Mouse (Mus musculus) liver, embryonic 12.5 days (tissue): ENCODE data around the gene Cops9. TPM values are rescaled to one million over a fixed set of nuclear protein-coding genes. Genes with fewer than 3 reads are reported as not detected.

ENCODE experiments used
- ATAC-seq: fragments of 200-750 bp; cut with Nextera tagmentation; 2 replicates; pipeline ENCODE4 v1.8.0; 2017; ENCODE audit warnings: moderate number of reproducible peaks, mild to moderate bottlenecking, moderate library complexity
- H3K27ac ChIP-seq: fragments of 300-500 bp; sonication (generic); 2 replicates; pipeline ENCODE4 v1.5.1; 2016; ENCODE audit warnings: mild to moderate bottlenecking
- H3K27me3 ChIP-seq: fragments of 300-500 bp; sonication (generic); replicated peaks from 2 replicates; pipeline ENCODE4 v1.6.1; 2016; ENCODE audit warnings: mild to moderate bottlenecking, moderate library complexity
- H3K36me3 ChIP-seq: fragments of 300-500 bp; sonication (generic); 2 replicates; pipeline ENCODE4 v1.6.1; 2016; ENCODE audit warnings: mild to moderate bottlenecking, moderate library complexity
- H3K4me1 ChIP-seq: fragments of 300-500 bp; sonication (generic); 2 replicates; pipeline ENCODE4 v1.6.1; 2016
- H3K4me2 ChIP-seq: fragments of 300-500 bp; sonication (generic); 2 replicates; pipeline ENCODE4 v1.6.1; 2016; ENCODE audit warnings: mild to moderate bottlenecking, moderate library complexity
- H3K4me3 ChIP-seq: fragments of 300-500 bp; sonication (generic); 2 replicates; pipeline ENCODE4 v1.5.1; 2016; ENCODE audit warnings: mild to moderate bottlenecking, moderate library complexity
- H3K9ac ChIP-seq: fragments of 300-500 bp; sonication (generic); 2 replicates; pipeline ENCODE4 v1.6.1; 2016; ENCODE audit warnings: mild to moderate bottlenecking, moderate library complexity
- H3K9me3 ChIP-seq: fragments of 300-500 bp; sonication (generic); replicated peaks from 2 replicates; pipeline ENCODE4 v1.6.1; 2016; ENCODE audit warnings: mild to moderate bottlenecking, moderate library complexity
- WGBS: fragments of 180-500 bp; shearing (Covaris S2); methylation state at CpG from one replicate; pipeline ENCODE4 v1.1.7; 2016; ENCODE audit not compliant: insufficient replicate concordance; 5-methylcytosine and 5-hydroxymethylcytosine counted together
- polyA plus RNA-seq: library from polyadenylated mRNA; unstranded; fragments of >200 nt; fragmentation: Nextera tagmentation; extraction: Ambion mirVana; gene quantifications from 2 replicates; pipeline ENCODE4 v1.2.1, GENCODE M21; 2016

Cops9 gene
- polyA plus RNA-seq, 1 experiment from 2014 or later, result 232 TPM

DNA sequence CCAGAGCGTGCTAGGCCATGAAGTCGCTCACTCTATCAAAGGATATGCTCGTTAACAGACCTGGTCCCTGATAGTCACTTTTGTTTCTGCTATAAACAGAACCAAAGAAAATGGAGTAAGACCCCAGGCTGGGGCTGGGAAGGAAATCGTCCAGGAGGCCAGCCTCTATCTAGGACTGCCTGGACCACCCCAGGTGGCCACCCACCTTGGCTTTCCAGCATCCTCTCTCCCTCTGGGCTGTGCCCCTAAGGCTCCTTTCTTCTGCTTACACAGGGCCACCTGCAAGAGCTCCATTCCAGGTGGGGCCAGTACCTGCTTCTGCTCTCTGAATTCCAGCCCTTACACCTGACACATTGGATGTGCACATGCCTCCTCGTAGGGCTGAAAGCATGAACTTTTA lies 9.6 kb downstream of the Cops9 start:
- Histone ChIP-seq H3K4me2 (no peak overlapping the region), H3K4me1 (no peaks in the 10 kb centered on the region), H3K27me3 (peaks cover 4% of the 10 kb centered on the region; the same call in 1 of the 2 replicates), H3K27ac (no peak overlapping the region), H3K9me3 (no peaks in the 10 kb centered on the region), H3K36me3 (peaks cover 17% of the 10 kb centered on the region), H3K9ac (no peak overlapping the region), H3K4me3 (no peak overlapping the region)
- no peak for ATAC-seq
- WGBS, result 69% methylated on average over 5 of the region's 5 CpGs

DNA sequence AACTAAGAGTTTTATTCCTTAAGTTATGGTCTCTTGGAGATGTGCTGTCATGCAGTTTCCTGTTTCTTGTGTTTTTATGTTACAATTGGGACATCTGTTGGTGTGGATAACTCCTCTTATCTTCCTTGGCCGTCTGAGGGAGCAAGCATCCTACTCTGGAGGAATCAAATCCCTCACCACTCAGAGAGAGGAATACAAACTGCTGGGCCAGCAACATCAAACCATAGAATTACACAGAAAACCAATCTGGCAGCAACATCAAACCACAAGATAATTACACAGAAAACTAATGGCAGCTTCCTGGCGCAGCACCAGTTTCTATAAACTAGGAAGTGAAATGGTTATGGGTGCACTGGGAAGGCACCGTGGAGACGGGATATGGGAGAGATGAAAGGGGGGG lies 13.6 kb downstream of the Cops9 start:
- Histone ChIP-seq H3K27me3 (peaks cover 4% of the 10 kb centered on the region; the same call in 1 of the 2 replicates), H3K27ac (no peak overlapping the region), H3K4me2 (no peak overlapping the region), H3K9me3 (no peaks in the 10 kb centered on the region), H3K4me1 (no peaks in the 10 kb centered on the region), H3K9ac (no peak overlapping the region), H3K36me3 (no peaks in the 10 kb centered on the region), H3K4me3 (no peak overlapping the region)
- WGBS, result 48% methylated on average over 4 of the region's 4 CpGs
- ATAC-seq, result no peak

DNA sequence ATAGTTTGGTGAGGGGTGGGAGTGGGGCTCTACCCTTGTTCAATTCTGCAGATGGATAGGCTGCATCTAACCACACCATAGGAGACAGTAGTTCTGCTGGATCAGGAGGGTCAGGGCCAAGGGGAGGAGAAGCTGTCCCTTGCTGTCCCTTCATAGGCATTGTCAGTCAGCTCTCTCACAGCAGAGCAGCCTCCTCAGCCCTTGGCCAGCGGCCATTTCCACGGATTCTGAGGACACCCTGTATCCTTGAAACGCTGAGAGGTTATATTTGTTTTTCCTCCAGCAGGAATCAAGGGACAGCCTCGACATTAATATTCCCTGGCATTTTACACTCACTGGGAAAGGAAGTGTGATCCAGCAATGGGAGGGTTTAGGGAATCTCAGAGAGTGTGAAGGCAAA lies 23.4 kb downstream of the Cops9 start:
- 42% methylated on average over 4 of the region's 4 CpGs for WGBS

DNA sequence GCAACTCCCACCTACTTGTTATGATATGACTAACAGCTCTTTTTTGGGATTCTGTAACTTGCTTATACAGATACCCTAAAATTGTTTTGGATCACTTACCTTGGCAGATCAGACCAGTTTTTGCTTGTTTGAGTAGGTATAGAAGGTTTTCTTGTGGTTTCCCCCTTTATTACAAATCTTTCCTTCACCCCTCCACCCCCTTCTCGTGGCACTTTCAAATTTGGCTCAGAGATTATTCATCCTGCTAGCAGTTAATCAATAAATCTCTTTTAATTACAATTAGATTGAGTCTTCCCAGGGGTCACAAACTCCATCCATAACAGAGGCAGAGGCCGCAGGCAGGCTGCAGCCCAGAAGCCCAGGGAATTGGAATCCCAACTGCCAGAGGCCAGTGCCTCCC lies 24.3 kb downstream of the Cops9 start, which contains the start of gene Olfr12:
Olfr12 (plus strand) TSS at position 301 of the 400 bp plus-strand sequence.
- ATAC-seq, result no peak
- Histone ChIP-seq H3K9ac (no peak within 1 kb of the TSS), H3K4me3 (no peak within 1 kb of the TSS), H3K4me1 (no peaks in the 10 kb centered on the region), H3K27me3 (0 out of 2 replicates have a peak, but pooled peaks cover 6% of the 10 kb centered on the region), H3K9me3 (no peaks in the 10 kb centered on the region), H3K36me3 (no peaks in the 10 kb centered on the region), H3K4me2 (no peak within 1 kb of the TSS), H3K27ac (no peak within 1 kb of the TSS)
- 49% methylated on average over 2 of the region's 2 CpGs for WGBS

More for the DNA sequence above, 23.4 kb downstream of the Cops9 start:
- no peak overlapping the region for H3K9ac ChIP-seq
- H3K4me3 ChIP-seq, result no peak overlapping the region
- H3K9me3 ChIP-seq, result no peaks in the 10 kb centered on the region
- H3K4me2 ChIP-seq, result no peak overlapping the region
- H3K36me3 ChIP-seq, result no peaks in the 10 kb centered on the region
- no peaks in the 10 kb centered on the region for H3K4me1 ChIP-seq
- 0 out of 2 replicates have a peak, but pooled peaks cover 6% of the 10 kb centered on the region for H3K27me3 ChIP-seq
- ATAC-seq, result no peak
- H3K27ac ChIP-seq, result no peak overlapping the region

DNA sequence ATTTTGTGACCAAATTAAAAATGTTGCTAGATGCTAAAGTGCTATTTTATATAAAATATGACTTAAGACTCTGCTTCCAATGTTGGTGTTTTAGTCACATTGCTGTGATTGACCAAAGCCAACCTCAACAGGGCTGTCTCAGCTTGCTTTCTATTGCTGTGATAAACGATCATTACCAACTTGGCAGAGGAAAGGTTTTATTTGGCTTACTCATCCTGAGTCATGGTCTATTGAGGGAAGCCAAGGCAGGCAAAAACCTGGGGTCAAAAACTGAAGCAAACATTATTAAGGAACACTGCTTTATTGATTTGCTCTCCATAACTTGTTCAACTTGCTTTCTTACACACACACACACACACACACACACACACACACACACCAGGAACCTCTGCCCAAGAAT lies 25.7 kb downstream of the Cops9 start:
- Histone ChIP-seq H3K4me1 (no peaks in the 10 kb centered on the region), H3K4me2 (no peak overlapping the region), H3K9ac (no peak overlapping the region), H3K36me3 (no peaks in the 10 kb centered on the region), H3K27me3 (peaks cover 6% of the 10 kb centered on the region; the same call in 1 of the 2 replicates), H3K27ac (no peak overlapping the region), H3K9me3 (no peaks in the 10 kb centered on the region), H3K4me3 (no peak overlapping the region)
- WGBS, result 50% methylated on average over 1 of the region's 1 CpGs
- no peak for ATAC-seq

DNA sequence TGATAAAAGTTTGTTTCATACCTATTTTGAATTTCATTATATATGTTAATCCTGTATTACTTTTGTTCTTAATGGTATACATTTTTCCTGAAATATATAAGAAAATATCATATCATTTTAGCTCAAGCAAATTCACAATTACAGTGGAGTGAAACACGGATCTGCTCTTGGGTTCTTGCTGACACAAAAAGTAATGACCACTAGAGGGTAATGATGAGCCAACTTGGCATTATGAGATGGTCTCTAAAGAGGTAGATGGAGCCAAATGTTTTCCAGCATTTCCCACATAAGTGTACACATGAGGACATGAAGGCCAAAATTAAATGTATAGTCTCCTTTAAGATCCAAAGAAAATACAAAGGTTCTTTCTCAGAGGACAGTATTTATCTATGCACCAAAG lies 27.3 kb downstream of the Cops9 start:
- no peak for ATAC-seq
- Histone ChIP-seq H3K4me3 (no peak overlapping the region), H3K4me1 (no peaks in the 10 kb centered on the region), H3K27ac (no peak overlapping the region), H3K36me3 (no peaks in the 10 kb centered on the region), H3K9me3 (no peaks in the 10 kb centered on the region), H3K4me2 (no peak overlapping the region), H3K9ac (no peak overlapping the region), H3K27me3 (peaks cover 10% of the 10 kb centered on the region; the same call in 1 of the 2 replicates)
- 10% methylated on average over 1 of the region's 1 CpGs for whole genome bisulfite sequencing

DNA sequence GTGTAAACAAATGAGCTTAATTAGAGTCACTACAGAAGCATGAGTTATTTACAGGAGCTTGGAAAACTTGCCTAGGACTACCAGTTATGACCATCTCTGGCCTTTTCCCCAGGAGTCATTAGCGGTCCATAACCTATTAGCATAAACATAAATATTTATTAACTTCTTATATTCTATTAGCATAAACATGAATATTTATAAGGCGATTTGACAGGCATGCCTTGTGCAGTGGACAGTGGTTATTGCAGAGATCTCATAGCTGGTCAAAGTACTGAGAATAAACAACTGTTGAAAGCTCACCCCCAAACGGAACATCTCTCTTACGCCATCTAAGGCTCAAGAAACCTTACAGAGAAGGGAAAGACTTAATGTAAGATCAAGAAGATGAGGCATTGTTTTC lies 28.6 kb downstream of the Cops9 start:
- ATAC-seq, result no peak
- Histone ChIP-seq H3K4me3 (no peak overlapping the region), H3K9me3 (no peaks in the 10 kb centered on the region), H3K27me3 (peaks cover 6% of the 10 kb centered on the region; the same call in 1 of the 2 replicates), H3K4me2 (no peak overlapping the region), H3K9ac (no peak overlapping the region), H3K27ac (no peak overlapping the region), H3K36me3 (no peaks in the 10 kb centered on the region), H3K4me1 (no peaks in the 10 kb centered on the region)
- 37% methylated on average over 4 of the region's 4 CpGs for WGBS

DNA sequence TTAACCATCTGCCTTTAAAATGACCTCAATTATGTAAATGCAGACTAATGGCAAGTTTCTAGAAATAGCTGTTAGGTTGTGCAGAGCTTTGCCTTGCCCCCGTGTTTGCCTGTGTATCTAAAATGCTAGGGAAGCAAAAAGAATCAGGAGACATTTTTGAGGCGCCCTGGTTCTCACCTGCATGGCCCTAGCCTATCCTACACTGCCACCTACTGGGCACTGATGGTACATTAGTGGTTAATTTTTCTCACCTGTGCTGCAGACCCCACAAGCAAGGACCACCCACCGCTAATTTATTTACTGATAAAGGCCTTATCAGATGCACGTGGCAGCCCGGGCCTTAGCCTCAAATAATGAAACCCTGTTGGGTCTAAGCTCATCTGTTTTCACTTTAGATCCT lies 30.8 kb downstream of the Cops9 start:
- Histone ChIP-seq H3K9me3 (no peaks in the 10 kb centered on the region), H3K4me2 (no peak overlapping the region), H3K9ac (no peak overlapping the region), H3K4me3 (no peak overlapping the region), H3K27me3 (peaks cover 6% of the 10 kb centered on the region; the same call in 1 of the 2 replicates), H3K4me1 (no peaks in the 10 kb centered on the region), H3K27ac (no peak overlapping the region), H3K36me3 (no peaks in the 10 kb centered on the region)
- 7% methylated on average over 5 of the region's 5 CpGs for WGBS
- no peak for ATAC-seq

DNA sequence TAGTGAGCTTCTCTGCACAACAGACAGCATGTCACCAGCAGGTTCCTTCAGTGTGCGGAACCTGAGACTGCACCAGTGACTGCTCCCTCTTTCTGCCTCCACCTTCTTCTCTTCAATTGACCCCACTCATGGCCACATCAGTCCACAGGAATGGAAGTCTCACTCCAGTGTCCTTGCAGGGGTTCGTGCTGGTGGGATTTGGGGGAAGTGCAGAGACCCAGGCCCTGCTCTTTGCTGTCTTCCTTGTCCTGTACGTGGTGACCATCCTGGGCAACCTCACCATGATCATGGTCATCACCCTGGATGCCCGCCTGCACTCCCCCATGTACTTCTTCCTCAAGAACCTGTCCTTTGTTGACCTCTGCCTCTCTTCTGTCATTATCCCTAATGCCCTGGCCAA lies 34.1 kb downstream of the Cops9 start:
- peaks cover 6% of the 10 kb centered on the region; the same call in 1 of the 2 replicates for H3K27me3 ChIP-seq
- no peak overlapping the region for H3K27ac ChIP-seq
- no peaks in the 10 kb centered on the region for H3K9me3 ChIP-seq
- no peak overlapping the region for H3K4me3 ChIP-seq
- no peak overlapping the region for H3K9ac ChIP-seq
- H3K4me1 ChIP-seq, result no peaks in the 10 kb centered on the region
- no peaks in the 10 kb centered on the region for H3K36me3 ChIP-seq
- no peak for ATAC-seq
- H3K4me2 ChIP-seq, result no peak overlapping the region
- 51% methylated on average over 4 of the region's 4 CpGs for WGBS

DNA sequence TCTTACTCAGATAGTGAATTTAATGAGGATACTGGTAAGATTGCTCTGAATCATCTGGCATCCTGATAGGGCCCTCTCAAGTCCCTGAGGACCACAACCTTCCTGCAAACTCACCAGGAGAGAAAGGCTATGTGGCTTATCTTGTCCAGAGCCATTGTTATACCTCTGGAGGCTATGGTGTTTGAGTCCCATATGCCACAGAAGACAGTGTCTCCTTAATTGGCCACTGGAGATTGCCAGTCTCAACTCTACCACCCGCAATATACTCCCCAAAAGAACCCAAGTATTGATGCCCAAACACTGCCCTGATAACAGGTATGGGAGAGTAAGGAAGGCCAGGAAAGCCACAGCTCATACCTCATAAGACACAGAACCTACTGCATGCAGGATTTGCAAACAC lies 36.3 kb downstream of the Cops9 start, which contains the start of gene Olfr1410:
Olfr1410 (plus strand) TSS at position 301 of the 400 bp plus-strand sequence.
- WGBS, result 56% methylated on average over 1 of the region's 1 CpGs
- Histone ChIP-seq H3K4me2 (no peak within 1 kb of the TSS), H3K36me3 (no peaks in the 10 kb centered on the region), H3K4me1 (no peaks in the 10 kb centered on the region), H3K27me3 (peaks cover 4% of the 10 kb centered on the region; the same call in 1 of the 2 replicates), H3K27ac (no peak within 1 kb of the TSS), H3K4me3 (no peak within 1 kb of the TSS), H3K9me3 (no peaks in the 10 kb centered on the region), H3K9ac (no peak within 1 kb of the TSS)
- no peak for ATAC-seq

DNA sequence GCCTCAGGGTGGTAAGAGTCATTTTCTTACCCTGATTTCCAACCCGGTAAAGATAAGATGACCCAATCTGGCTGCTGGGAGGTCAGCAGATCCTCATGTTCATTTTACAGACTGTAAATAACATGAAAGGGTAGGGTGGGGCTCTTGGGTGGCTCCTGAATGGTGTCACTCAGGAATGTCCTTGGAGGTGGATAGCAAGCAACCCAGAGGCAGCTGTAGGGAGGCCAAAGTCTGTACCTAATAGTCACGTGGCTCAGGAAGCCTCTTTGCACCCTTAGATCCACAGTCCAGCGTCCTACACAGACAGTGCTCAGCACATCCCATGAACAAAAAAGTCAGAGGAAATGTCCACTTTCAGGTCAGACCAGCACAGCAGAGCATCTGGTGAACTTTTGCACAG lies 45.8 kb downstream of the Cops9 start:
- Histone ChIP-seq H3K27me3 (no peaks in the 10 kb centered on the region), H3K9me3 (no peaks in the 10 kb centered on the region), H3K4me3 (no peak overlapping the region), H3K27ac (no peak overlapping the region), H3K36me3 (no peaks in the 10 kb centered on the region), H3K9ac (no peak overlapping the region), H3K4me2 (no peak overlapping the region), H3K4me1 (no peaks in the 10 kb centered on the region)
- no peak for ATAC-seq
- WGBS, result 67% methylated on average over 3 of the region's 3 CpGs

DNA sequence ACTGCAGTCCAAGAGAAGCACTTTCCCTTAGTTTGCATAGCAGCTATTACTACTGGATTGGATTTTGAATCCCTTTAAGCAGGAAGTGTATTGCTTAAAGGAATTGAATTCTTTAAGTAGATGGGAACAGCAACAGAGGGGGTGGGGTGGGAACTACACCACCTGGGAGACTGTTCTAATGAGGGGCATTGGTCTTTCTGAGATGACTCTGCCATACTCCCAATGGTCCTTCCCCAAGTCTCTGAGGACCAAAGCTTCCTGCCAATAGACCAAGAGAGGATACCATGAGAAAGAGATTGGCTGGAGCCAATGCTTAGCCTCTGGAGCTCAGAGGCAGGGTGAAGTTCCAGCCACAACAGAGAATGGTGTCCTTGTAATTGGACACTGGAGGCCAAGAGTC lies 47.7 kb downstream of the Cops9 start, which contains the start of gene Olfr1411:
Olfr1411 (plus strand) TSS at position 301 of the 400 bp plus-strand sequence.
- no peak within 1 kb of the TSS for H3K9ac ChIP-seq
- ATAC-seq, result no peak
- H3K4me2 ChIP-seq, result no peak within 1 kb of the TSS
- no peaks in the 10 kb centered on the region for H3K4me1 ChIP-seq
- no peak within 1 kb of the TSS for H3K27ac ChIP-seq
- H3K4me3 ChIP-seq, result no peak within 1 kb of the TSS
- no peaks in the 10 kb centered on the region for H3K27me3 ChIP-seq
- no peaks in the 10 kb centered on the region for H3K36me3 ChIP-seq
- no peaks in the 10 kb centered on the region for H3K9me3 ChIP-seq
